Mouse (Mus musculus) thymus, adult 2 months (tissue): ENCODE measurements around the gene Elob.

Experiments
- CTCF ChIP-seq: fragments of 200-500 bp; IDR thresholded peaks from 2 replicates; pipeline ENCODE4 v1.5.1; 2012; ENCODE audit warnings: mild to moderate bottlenecking, control low read depth, low read length, moderate library complexity, borderline replicate concordance; ENCODE audit not compliant: control insufficient read depth, poor library complexity, insufficient read depth; ENCODE audit errors: extremely low read depth
- POLR2A ChIP-seq: fragments of 200-500 bp; IDR thresholded peaks from 2 replicates; pipeline ENCODE4 v1.6.1; 2012; ENCODE audit warnings: mild to moderate bottlenecking, low read length, control low read depth, moderate library complexity; ENCODE audit not compliant: control insufficient read depth, poor library complexity, insufficient read depth; ENCODE audit errors: extremely low read depth

DNA sequence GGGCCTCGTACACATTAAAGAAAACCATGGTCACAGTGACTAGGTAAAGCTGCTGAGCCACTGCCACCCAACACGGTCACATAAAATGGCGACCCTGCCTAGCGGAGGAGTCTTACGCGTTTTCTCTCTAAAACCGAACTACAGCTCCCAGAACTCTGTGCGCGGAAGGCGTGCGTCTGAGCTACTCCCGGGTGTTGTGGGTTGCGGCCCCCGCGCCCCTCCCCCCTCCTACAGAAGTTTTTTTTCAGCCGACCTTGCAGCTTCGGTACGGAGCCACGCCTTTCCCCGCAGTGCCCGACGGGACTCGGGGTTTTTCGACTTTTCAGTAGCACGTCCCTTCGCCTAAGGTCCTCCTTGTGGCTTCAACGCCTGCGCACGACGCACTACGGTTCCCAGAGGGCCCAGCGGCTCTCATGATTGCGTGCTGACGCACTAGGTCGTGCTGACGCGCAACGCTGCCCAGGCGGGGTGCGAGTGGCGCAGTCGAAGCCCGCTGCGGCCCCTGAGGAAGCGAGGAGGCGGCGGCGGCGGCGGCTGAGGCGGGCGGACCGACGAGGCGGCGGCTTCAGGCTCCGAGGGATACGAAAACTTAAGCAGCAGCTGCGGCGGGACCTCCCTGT is 26.1 kb downstream of the Elob start:
- TF ChIP-seq CTCF (0 out of 2 replicates have a peak, but pooled peaks have one; percentile 12), POLR2A (peak; percentile 94)
